In genomic region chr1:36061211-36061915, GRCm38 (mm10) we compare ENCODE assay signal across 14 mouse cellular contexts. TPM values are rescaled to one million over a fixed set of nuclear protein-coding genes. Genes with fewer than 3 reads are reported as not detected.
DNase-seq lines count a peak whose midpoint lies in the region; ATAC-seq lines count a peak whose summit lies in the region.
"Had no signal": no experiment of that assay in that cellular context is flagged by ENCODE, and none has a peak within 500 bp of the region (broad histone marks: within the 10 kb centered on the region; RNA-seq: fewer than 3 reads in every experiment).

No protein-coding gene starts in this region.

- H3K9ac ChIP-seq in hindbrain, embryonic 13.5 days: no peak overlapping the region
- H3K9ac ChIP-seq in embryonic facial prominence, embryonic 13.5 days: 0 out of 2 replicates have a peak overlapping the region, but pooled peaks have one; percentile 11
- H3K9ac ChIP-seq: hindbrain, embryonic 15.5 days; midbrain, embryonic 13.5 days had no signal

- no peak for ATAC-seq in hindbrain, embryonic 13.5 days (ENCODE audit: low FRiP score)
- ATAC-seq in embryonic facial prominence, embryonic 13.5 days (ENCODE audit: insufficient number of reproducible peaks, insufficient read depth, low FRiP score, low TSS enrichment, low read depth): no peak
- ATAC-seq in erythroid progenitor cell, adult 5-6 weeks (replicated peaks; ENCODE audit: low FRiP score, poor library complexity, severe bottlenecking): no peak
- ATAC-seq: midbrain, embryonic 13.5 days had no signal

- no peaks in the 10 kb centered on the region for H3K36me3 ChIP-seq in hindbrain, embryonic 10.5 days
- H3K36me3 ChIP-seq in hindbrain, embryonic 13.5 days: no peaks in the 10 kb centered on the region
- no peaks in the 10 kb centered on the region for H3K36me3 ChIP-seq in embryonic facial prominence, embryonic 13.5 days
- H3K36me3 ChIP-seq: hindbrain, embryonic 15.5 days; midbrain, embryonic 13.5 days had no signal

- peaks cover 66% of the 10 kb centered on the region for H3K4me1 ChIP-seq in hindbrain, embryonic 10.5 days (replicated peaks)
- H3K4me1 ChIP-seq in hindbrain, embryonic 13.5 days (replicated peaks): peaks cover 47% of the 10 kb centered on the region
- H3K4me1 ChIP-seq in embryonic facial prominence, embryonic 13.5 days: peaks cover 50% of the 10 kb centered on the region

- H3K9me3 ChIP-seq in hindbrain, embryonic 10.5 days: no peaks in the 10 kb centered on the region
- no peaks in the 10 kb centered on the region for H3K9me3 ChIP-seq in hindbrain, embryonic 13.5 days
- H3K9me3 ChIP-seq in embryonic facial prominence, embryonic 13.5 days: no peaks in the 10 kb centered on the region
- H3K9me3 ChIP-seq: hindbrain, embryonic 15.5 days; midbrain, embryonic 13.5 days had no signal

- H3K27me3 ChIP-seq in hindbrain, embryonic 10.5 days (ENCODE audit: insufficient read depth, poor library complexity, severe bottlenecking): peaks cover 11% of the 10 kb centered on the region
- no peaks in the 10 kb centered on the region for H3K27me3 ChIP-seq in hindbrain, embryonic 13.5 days
- H3K27me3 ChIP-seq in embryonic facial prominence, embryonic 13.5 days: no peaks in the 10 kb centered on the region
- H3K27me3 ChIP-seq: hindbrain, embryonic 15.5 days had no signal

- H3K27ac ChIP-seq in hindbrain, embryonic 10.5 days: peak overlapping the region; percentile 73
- H3K27ac ChIP-seq in hindbrain, embryonic 13.5 days: no peak overlapping the region
- peak overlapping the region; percentile 86 for H3K27ac ChIP-seq in embryonic facial prominence, embryonic 13.5 days
- H3K27ac ChIP-seq: hindbrain, embryonic 15.5 days had no signal

- no peak for DNase-seq in hindbrain, embryonic 10.5 days (ENCODE audit: low spot score)
- peak; percentile 16 for DNase-seq in right cerebral cortex, postnatal 10 days (ENCODE audit: low spot score in 2 of 2)
- DNase-seq in right cerebral cortex, adult 2 months (ENCODE audit: low spot score in 2 of 2): no peak
- peak; percentile 98 for DNase-seq in ES-CJ7 (ENCODE audit: low read depth, low spot score)
- DNase-seq in frontal cortex, postnatal 25 days (ENCODE audit: low spot score in 2 of 2): no peak
- DNase-seq: left cerebral cortex, postnatal 4 days; lung, adult 2 months; right cerebral cortex, adult 18-20 months; thymus, postnatal 14 days had no signal

- no peak overlapping the region for H3K4me3 ChIP-seq in hindbrain, embryonic 10.5 days
- no peak overlapping the region for H3K4me3 ChIP-seq in hindbrain, embryonic 13.5 days
- H3K4me3 ChIP-seq in embryonic facial prominence, embryonic 13.5 days: no peak overlapping the region
- H3K4me3 ChIP-seq: hindbrain, embryonic 15.5 days; midbrain, embryonic 13.5 days had no signal

- 72% methylated on average over 11 of the region's 11 CpGs for WGBS in hindbrain, embryonic 10.5 days
- 70% methylated on average over 11 of the region's 11 CpGs for WGBS in hindbrain, embryonic 13.5 days
- WGBS in embryonic facial prominence, embryonic 13.5 days: 62% methylated on average over 11 of the region's 11 CpGs

- no peak overlapping the region for H3K4me2 ChIP-seq in hindbrain, embryonic 13.5 days
- H3K4me2 ChIP-seq in embryonic facial prominence, embryonic 13.5 days: no peak overlapping the region
- H3K4me2 ChIP-seq: hindbrain, embryonic 15.5 days; midbrain, embryonic 13.5 days had no signal

RNA-seq across cellular contexts. Expression of gene Hs6st1, which starts 6.8 kb away (rescaled TPM):
- 5.2 and 6.2 TPM in 2 replicates for polyA plus RNA-seq in hindbrain, embryonic 10.5 days (2016; fragmentation: Nextera tagmentation; extraction: Ambion mirVana)
- polyA plus RNA-seq in hindbrain, embryonic 13.5 days (2015; fragmentation: Nextera tagmentation; extraction: Ambion mirVana): 9.3 and 10.0 TPM in 2 replicates
- 5.4 and 6.1 TPM in 2 replicates for polyA plus RNA-seq in embryonic facial prominence, embryonic 13.5 days (2015; fragmentation: Nextera tagmentation; extraction: Ambion mirVana)
- 205 and 226 TPM in 2 replicates for total RNA-seq in erythroid progenitor cell, adult 5-6 weeks (2015; ENCODE audit: low replicate concordance)
- total RNA-seq in erythroid progenitor cell, adult 5-6 weeks (2017; ENCODE audit: low replicate concordance): 148 and 153 TPM in 2 replicates

Comparison
In these comparisons a context has a peak if more than half of its experiments do, and no peak if none do; other contexts are left out.
1. DNase-seq: peak in right cerebral cortex, postnatal 10 days (2 of 2) and ES-CJ7 (single experiment); none in hindbrain, embryonic 10.5 days (single experiment), right cerebral cortex, adult 2 months (0 of 2) and frontal cortex, postnatal 25 days (0 of 2).